Mouse (Mus musculus): ENCODE measurements at regions not wholly inside any gene's neighbourhood (a gene's known extent, or its start where the extent isn't known, plus 50 kb on each side); places are given as distances from the start of the nearest gene placed in this dataset.

DNA sequence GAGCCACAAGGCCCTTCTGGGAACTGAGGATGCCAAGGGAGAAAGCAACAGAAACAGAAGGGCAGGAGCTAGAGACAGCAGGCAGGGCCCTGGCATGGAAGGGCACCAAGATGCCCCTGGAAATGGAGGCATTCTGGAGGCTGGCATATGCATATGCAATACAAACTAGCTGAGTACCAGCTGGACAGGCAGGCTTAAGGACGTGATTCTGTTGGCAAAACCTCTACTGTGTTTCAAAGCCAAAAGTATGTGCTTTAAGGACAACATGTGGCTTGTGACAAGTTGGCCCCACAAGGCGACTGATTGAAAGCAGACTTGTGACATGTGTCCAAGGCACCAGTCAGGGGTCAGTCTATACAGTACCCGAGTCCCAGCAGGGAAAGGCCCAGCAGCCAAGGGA is 52.2 kb upstream of the A530016L24Rik start:
- DNase-seq (ENCODE audit: low spot score in 2 of 2) = no peak

GRCm38 (mm10) chr12:112438206-112438605 is 51.0 kb upstream of the A530016L24Rik start:
- no peak for DNase-seq (ENCODE audit: low spot score in 2 of 2)
